Mouse (Mus musculus): ENCODE data around the gene Vezt. TPM values are rescaled to one million over a fixed set of nuclear protein-coding genes. Genes with fewer than 3 reads are reported as not detected.

Vezt gene
- total RNA-seq, 2 experiments from 2014 or later, result 27.6 to 28.8 TPM

- DNase-seq, result no peak
Observed at GRCm38 (mm10) chr10:94038366-94039260, 3.0 kb upstream of the Vezt start.

- DNase-seq, result no peak
Observed at GRCm38 (mm10) chr10:94037596-94037995, 2.0 kb upstream of the Vezt start.

- no peak for DNase-seq
Observed at GRCm38 (mm10) chr10:94037196-94037595, 1.6 kb upstream of the Vezt start.

- no peak for DNase-seq
Observed at GRCm38 (mm10) chr10:94036375-94036758, 750 bp upstream of the Vezt start.

- no peak for DNase-seq
Observed at GRCm38 (mm10) chr10:94034876-94035657, 550 bp downstream of the Vezt start.

- DNase-seq, result no peak
Observed at GRCm38 (mm10) chr10:94031164-94031563, 4.5 kb downstream of the Vezt start.

- no peak for DNase-seq
Observed at GRCm38 (mm10) chr10:94028493-94028892, 7.1 kb downstream of the Vezt start.

- no peak for DNase-seq
Observed at GRCm38 (mm10) chr10:94025079-94025478, 10.5 kb downstream of the Vezt start.

- DNase-seq, result no peak
Observed at GRCm38 (mm10) chr10:94021059-94021458, 14.6 kb downstream of the Vezt start.

- no peak for DNase-seq
Observed at GRCm38 (mm10) chr10:94020587-94020986, 15.0 kb downstream of the Vezt start.

GRCm38 (mm10) chr10:94017455-94017854 lies 18.2 kb downstream of the Vezt start:
- DNase-seq, result no peak

- DNase-seq, result no peak
Observed at GRCm38 (mm10) chr10:94014200-94014599, 21.4 kb downstream of the Vezt start.

- DNase-seq, result no peak
Observed at GRCm38 (mm10) chr10:94013196-94013595, 22.4 kb downstream of the Vezt start.

- DNase-seq, result no peak
Observed at GRCm38 (mm10) chr10:94011024-94011423, 24.6 kb downstream of the Vezt start.

- DNase-seq, result no peak
Observed at GRCm38 (mm10) chr10:94009991-94010679, 25.5 kb downstream of the Vezt start.

GRCm38 (mm10) chr10:94008356-94008755 lies 27.3 kb downstream of the Vezt start:
- DNase-seq, result no peak

GRCm38 (mm10) chr10:94000223-94000622 lies 35.4 kb downstream of the Vezt start:
- DNase-seq, result no peak

GRCm38 (mm10) chr10:93999357-93999756 lies 36.3 kb downstream of the Vezt start:
- no peak for DNase-seq

- DNase-seq, result no peak
Observed at GRCm38 (mm10) chr10:93995100-93995499, 40.5 kb downstream of the Vezt start.

GRCm38 (mm10) chr10:93994136-93994535 lies 41.5 kb downstream of the Vezt start:
- DNase-seq, result no peak

- no peak for DNase-seq
Observed at GRCm38 (mm10) chr10:93985357-93985756, 50.3 kb downstream of the Vezt start.

GRCm38 (mm10) chr10:93969306-93969705 lies 66.3 kb downstream of the Vezt start:
- DNase-seq, result no peak

- no peak for DNase-seq
Observed at GRCm38 (mm10) chr10:93967486-93967885, 68.1 kb downstream of the Vezt start.

Measured in gastrocnemius, postnatal 25 days (tissue).